Mouse (Mus musculus) thymus, postnatal 25 days (tissue): ENCODE data around the gene Wrap53.

ENCODE experiments used
- DNase-seq: peaks from one replicate; pipeline ENCODE4 v3.0.0; 2022

The Wrap53 gene

GRCm38 (mm10) chr11:69600098-69600497 is 20.0 kb upstream of the Wrap53 start:
- DNase-seq: no peak

GRCm38 (mm10) chr11:69599436-69599835 is 19.4 kb upstream of the Wrap53 start:
- no peak for DNase-seq

GRCm38 (mm10) chr11:69594853-69595252 is 14.8 kb upstream of the Wrap53 start:
- no peak for DNase-seq

- DNase-seq: no peak
Observed at GRCm38 (mm10) chr11:69592799-69593198, 12.7 kb upstream of the Wrap53 start.

- no peak for DNase-seq
Observed at GRCm38 (mm10) chr11:69591899-69592637, 12.0 kb upstream of the Wrap53 start.

GRCm38 (mm10) chr11:69591424-69591823 is 11.4 kb upstream of the Wrap53 start:
- DNase-seq: no peak

GRCm38 (mm10) chr11:69590622-69591021 is 10.6 kb upstream of the Wrap53 start:
- DNase-seq: no peak

- DNase-seq: no peak
Observed at GRCm38 (mm10) chr11:69589207-69589834, 9.3 kb upstream of the Wrap53 start.

GRCm38 (mm10) chr11:69585718-69586325 is 5.8 kb upstream of the Wrap53 start:
- DNase-seq: no peak

- DNase-seq: no peak
Observed at GRCm38 (mm10) chr11:69584937-69585336, 4.9 kb upstream of the Wrap53 start.

GRCm38 (mm10) chr11:69584008-69584407 is 4.0 kb upstream of the Wrap53 start:
- no peak for DNase-seq

- DNase-seq: no peak
Observed at GRCm38 (mm10) chr11:69582230-69582805, 2.3 kb upstream of the Wrap53 start.

GRCm38 (mm10) chr11:69581814-69582213 is 1.8 kb upstream of the Wrap53 start:
- DNase-seq: no peak

GRCm38 (mm10) chr11:69581147-69581688 is 1.2 kb upstream of the Wrap53 start:
- peak; percentile 90 for DNase-seq

- no peak for DNase-seq
Observed at GRCm38 (mm10) chr11:69580572-69581146, 604 bp upstream of the Wrap53 start.

- peak; percentile 98 for DNase-seq
Observed at GRCm38 (mm10) chr11:69579128-69580017, 682 bp downstream of the Wrap53 start.

- no peak for DNase-seq
Observed at GRCm38 (mm10) chr11:69578301-69578700, 1.8 kb downstream of the Wrap53 start.

- DNase-seq: no peak
Observed at GRCm38 (mm10) chr11:69576307-69576706, 3.7 kb downstream of the Wrap53 start.

GRCm38 (mm10) chr11:69575220-69575619 is 4.8 kb downstream of the Wrap53 start:
- peak; percentile 34 for DNase-seq

- no peak for DNase-seq
Observed at GRCm38 (mm10) chr11:69565131-69565530, 14.9 kb downstream of the Wrap53 start.

- no peak for DNase-seq
Observed at GRCm38 (mm10) chr11:69564391-69564790, 15.7 kb downstream of the Wrap53 start.

GRCm38 (mm10) chr11:69563373-69563772 is 16.7 kb downstream of the Wrap53 start:
- DNase-seq: no peak
